Mouse (Mus musculus): ENCODE measurements at regions not wholly inside any gene's neighbourhood (a gene's known extent, or its start where the extent isn't known, plus 50 kb on each side); places are given as distances from the start of the nearest gene placed in this dataset.

DNA sequence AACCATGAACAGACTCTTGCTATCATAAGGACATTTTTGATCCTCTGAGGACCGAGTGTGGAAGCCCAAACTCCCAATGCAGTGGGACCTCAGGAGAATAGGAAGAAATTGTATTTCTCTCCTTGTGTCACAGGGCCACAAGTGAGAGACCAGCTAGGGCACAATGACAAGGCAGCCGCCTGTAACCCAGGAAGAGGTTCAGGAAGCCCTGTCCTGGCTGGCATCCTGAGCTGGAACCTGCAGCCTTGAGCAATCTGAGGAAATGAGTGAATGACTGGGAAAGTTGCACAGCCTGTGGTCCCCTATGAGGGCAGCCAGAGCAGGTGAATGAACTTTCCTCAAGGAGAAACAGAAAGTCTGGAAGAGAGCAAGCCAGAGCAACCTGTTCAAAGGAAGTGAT lies 142.0 kb upstream of the Tut7 start:
- TF ChIP-seq NRF1 (IDR thresholded peaks at IDR 0.05; ENCODE audit: low read depth, low read length) (no peak), ZC3H11A (IDR thresholded peaks at IDR 0.05; ENCODE audit: low read depth, low read length) (no peak), NELFE (IDR thresholded peaks at IDR 0.05; ENCODE audit: low read depth, low read length) (no peak), POLR2A (IDR thresholded peaks at IDR 0.05; ENCODE audit: low read depth, low read length) (no peak), EP300 (IDR thresholded peaks at IDR 0.05; ENCODE audit: low read length) (no peak)

All from CH12.LX (cell line).